Mouse (Mus musculus) skeletal muscle tissue, adult 2 months (tissue): ENCODE results near the gene Ahsg.

ENCODE experiments used
- DNase-seq: peaks from one replicate; pipeline ENCODE4 v3.0.0-alpha.2; 2012; ENCODE audit warnings: low read depth, low spot score

The Ahsg gene

GRCm38 (mm10) chr16:22890683-22891510 is at the start of gene Ahsg:
Ahsg (plus strand) TSS chr16:22891277.
- no peak for DNase-seq

DNA sequence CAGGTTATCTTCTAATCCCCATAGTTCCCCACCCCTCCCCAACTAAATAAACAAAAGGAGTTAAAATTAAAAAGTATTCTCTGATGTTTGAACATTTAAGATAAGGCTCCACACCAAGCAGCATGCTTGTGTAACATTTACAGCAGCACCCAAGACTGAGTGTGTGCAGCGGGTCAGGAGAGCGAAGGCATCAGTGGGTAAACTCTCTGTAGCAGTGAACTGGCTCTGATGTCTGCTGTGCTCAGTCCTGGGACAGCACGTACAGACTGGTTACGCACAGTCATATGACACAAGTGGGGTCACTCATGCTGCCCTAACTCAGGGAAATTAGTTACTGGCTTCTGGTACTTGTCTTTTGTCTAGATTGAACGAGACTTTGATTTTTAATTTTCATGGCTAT is 48.2 kb upstream of the Ahsg start:
- DNase-seq = no peak

- peak; percentile 42 for DNase-seq
Observed at GRCm38 (mm10) chr16:22844061-22844801, 46.8 kb upstream of the Ahsg start.

DNA sequence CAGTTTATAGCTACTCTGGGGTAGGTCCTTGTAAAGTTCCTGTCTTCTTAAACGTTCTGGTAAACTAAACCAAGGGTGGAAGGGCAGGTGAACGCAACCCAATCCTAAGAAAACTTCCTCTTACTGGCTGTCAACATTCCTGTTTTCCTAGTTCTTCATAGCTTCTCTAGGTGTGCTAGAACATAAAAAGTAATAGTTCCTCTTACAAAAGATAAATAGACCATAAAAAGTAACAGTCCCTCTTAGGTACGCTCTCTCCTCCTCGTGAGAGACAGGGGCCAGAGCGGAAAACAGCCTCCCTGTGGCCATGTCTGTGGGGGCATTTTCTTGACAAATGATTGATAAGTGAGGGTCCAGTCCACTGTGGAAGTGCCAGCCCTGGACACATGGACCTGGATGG is 46.2 kb upstream of the Ahsg start:
- DNase-seq = no peak

DNA sequence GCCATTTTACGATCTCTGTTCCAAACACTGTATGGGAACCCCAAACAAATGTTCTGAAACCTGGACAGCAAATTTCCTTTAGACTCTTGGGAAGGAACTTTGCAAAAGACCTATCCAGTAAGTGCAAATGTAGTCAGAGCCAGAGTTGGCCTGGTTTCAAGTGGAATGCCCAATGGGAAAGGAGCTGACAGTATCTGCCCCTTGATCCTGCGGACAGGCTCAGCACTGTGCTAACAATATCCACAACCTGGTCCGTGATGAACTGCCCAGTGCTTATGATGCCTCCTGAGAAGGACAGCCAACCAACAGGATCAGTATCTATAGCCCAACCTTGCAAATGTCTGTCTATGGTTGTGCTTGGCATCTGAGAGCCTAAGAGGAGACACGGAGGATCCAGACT is 45.6 kb upstream of the Ahsg start:
- DNase-seq = no peak

DNA sequence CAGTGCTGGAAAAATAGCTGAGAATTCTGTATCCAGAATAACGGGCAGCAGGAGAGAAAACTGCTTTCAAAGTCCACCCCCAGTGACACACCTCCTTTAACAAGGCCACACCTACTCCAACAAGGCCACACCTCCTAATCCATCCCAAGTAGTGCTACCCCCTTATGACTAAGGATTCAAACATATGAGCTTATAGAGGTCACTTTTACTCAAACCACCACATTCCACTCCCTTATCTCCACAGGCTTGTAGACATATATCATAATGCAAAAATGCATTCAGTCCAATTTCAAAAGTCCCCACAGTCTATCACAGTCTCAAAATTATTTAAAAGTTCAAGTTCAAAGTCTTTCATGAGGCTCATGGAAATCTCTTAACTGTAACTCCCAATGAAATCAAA is 43.4 kb upstream of the Ahsg start:
- no peak for DNase-seq

DNA sequence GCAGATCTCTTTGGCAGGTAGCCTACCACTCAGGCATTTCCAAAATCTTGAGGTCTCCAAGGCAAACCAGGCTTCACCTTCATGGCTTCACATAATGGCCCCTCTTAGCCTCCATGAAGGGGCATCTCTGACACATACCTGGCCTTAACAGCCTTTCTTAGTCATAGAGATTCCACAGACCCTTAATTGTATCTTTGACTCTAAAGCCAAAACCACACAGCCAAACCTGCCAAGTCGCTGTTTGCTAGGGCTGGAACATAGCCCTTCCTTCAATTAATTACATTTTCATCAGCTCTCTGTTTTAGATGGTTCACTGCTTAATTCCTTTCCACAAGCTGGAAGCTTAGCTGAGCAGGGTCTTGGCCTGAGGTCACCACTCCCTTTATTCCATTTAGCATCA is 42.7 kb upstream of the Ahsg start:
- DNase-seq = no peak

- DNase-seq = no peak
Observed at GRCm38 (mm10) chr16:22852709-22853108, 38.4 kb upstream of the Ahsg start.

GRCm38 (mm10) chr16:22856773-22857172 is 34.3 kb upstream of the Ahsg start:
- no peak for DNase-seq

DNA sequence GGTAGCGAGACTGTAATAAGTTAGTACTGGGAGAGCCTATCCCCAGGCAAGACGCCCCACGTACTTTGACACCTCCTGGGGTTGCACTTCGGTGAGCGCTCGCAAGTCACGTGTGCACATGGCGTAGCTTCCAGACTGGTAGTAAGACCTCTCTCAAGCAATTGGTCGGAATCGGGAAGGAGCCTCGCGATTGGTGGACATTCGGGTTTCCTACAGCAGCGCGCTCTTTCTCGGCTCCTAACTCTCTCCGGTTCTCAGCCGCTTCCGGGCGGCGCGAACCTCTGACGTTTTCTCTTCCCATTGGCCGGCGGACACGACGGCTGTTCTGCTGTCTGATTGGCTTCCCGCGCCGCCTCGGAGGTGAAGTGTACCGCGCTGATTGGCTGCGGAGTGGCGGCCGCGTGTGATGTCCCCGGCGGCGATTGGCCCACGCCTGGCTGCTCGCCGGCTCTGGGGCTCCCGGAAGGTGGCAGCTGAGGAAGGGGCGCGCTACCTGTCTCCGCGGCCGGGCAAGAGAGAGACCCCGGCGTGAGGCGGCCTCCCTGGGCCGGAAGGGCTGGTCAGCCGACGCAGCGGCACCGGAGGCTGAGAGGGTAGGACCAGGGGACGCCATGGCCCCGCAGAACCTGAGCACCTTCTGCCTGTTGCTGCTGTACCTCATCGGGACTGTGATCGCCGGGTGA is 33.5 kb upstream of the Ahsg start, which contains the start of the genes Tbccd1 and Dnajb11:
Gene Tbccd1, minus strand, starts transcription at position 239 of the 683 bp plus-strand sequence.
Gene Dnajb11, plus strand, starts transcription at position 415 of the 683 bp plus-strand sequence.
- DNase-seq = peak; percentile 99

DNA sequence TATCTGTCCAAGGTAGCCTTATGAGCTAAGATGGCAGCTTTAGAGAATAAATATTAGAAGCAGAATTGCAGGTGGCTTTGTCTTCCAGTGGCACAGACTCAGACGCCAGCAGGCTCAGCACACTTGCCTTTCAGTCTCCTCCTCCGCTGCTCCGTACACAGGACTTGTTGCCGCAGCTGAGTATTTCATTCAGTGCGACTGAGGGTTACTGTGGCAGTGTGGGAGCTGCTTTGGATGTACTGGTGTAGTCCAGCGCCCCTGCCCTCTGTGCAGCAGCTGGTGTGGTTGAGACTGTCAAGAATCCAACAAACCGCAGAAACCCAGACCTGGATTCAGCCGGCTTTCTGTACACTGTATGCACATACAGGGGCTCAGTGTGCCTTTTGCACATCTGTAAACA is 18.7 kb upstream of the Ahsg start:
- DNase-seq = no peak

DNA sequence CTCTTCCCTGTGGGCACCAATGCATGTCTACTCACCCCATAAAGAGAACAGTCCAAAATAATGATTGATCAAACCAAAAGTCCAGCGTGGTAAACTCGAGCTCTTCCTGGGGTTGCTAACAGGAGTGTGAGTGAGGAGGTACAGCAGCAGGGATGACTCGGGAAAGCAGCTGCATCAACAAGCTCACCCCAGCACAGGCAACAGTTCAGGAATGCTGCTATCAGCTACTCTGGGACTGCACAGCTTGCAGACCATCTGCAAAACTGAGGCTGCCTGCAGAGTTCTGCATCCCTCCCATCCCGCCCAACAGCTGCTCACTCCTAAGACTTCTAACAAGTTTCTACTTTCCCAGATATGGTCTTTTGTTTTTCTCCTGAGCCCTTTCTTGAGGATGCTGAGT is 17.7 kb upstream of the Ahsg start:
- DNase-seq = no peak

- no peak for DNase-seq
Observed at GRCm38 (mm10) chr16:22876218-22877043, 14.6 kb upstream of the Ahsg start.

DNA sequence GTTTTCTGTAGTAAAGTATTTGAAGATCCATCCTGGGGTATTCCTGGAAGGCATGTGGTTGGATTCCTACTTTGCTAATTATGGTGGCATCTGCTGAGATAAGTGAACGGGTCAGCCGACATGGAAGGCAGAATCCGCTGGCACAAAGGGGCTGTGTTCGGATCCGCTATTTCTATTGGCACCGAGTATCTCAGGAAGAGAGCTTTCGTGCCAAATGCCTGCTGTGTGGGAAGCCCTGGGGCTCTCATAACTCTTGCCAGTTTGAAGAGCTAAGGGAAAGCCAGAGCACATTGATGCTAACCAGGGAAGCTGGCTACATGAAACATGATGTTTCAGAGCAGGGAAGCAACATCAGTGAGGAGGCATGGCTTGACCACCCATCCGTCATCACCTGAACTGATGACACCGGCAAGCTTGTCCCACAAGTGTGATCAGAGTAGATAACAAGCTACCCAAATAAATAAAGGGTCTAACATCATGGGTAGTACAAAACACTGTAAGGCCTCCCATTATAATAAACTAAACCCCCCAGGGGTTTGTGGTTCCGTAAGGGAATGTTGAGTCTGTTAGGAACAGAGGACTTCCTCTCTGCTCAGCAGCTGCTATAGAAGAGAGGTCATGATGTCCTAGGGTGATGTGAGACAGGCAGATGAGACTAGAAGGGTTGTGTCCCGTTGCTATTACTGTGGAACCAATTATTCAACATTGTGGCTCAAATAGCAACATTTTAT is 13.3 kb upstream of the Ahsg start:
- DNase-seq = no peak

GRCm38 (mm10) chr16:22878716-22879115 is 12.4 kb upstream of the Ahsg start:
- no peak for DNase-seq

DNA sequence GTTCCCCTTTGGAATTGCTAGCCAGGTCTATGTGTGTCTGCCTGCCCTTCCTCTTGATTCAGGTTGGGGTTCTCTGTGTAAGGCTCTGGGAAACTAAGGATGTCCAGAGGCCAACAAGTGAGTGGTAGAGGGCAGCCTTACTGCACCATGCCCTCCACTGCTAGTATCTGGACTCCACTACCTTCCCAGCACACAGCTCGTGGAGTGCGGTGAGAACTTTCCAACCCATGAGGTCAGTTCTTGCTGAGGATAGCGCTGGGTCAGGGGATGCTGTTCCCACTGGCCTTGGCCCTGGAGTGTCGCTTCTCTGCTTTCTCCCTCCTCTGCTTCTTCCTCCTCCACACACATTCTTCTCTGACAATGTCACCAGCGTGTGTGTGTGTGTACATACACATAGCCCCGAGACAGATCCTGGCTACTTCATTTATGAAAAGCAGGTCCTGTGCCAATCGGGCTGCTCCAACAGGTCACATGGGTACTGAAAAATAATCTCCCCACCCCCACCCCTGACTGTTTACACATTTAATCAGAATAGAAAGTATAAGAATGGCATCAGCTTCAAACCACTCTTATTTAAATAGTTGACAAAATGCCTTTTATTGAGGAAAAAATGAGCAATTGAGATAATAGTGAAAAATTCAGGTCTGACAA is 11.0 kb upstream of the Ahsg start:
- DNase-seq = no peak

DNA sequence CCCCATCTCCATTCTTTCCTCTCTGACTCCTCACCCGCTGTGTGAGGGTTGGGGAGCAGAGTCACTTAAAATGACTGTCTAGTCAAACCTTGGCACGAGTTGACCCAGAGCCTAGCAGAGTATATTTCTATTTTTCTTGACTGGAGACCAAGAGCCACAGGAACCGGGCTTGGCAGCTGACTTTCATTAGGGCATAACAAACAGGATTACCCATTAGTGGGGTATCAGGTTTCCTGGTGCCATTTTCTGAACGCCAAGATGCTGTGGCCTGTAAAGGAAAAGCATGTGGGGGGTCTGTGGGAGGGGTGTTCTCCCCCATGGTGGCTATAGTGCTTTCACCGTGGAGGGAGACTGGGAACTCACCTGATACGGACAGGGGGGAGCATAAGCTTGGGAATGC is 10.2 kb upstream of the Ahsg start:
- DNase-seq = no peak

DNA sequence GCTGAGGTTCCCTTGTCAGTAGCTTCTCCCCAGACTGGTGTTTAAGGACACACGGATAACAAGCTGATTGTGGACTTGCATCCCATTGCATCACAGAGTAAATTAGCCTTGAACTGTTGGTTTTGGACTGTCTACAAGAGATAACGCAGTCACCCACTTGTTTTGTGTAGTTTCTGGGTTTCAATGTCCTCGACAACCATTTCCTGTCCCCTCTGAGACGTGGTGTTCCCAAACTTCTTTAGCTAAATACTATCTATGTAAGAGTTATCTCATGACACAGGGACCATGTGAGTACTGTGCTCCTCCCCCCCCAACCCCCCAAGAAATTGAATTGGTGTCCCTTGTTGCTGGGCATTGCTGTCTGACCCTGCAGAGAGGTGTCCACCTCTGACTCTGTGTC is 9.6 kb upstream of the Ahsg start:
- no peak for DNase-seq

- no peak for DNase-seq
Observed at GRCm38 (mm10) chr16:22883441-22883840, 7.6 kb upstream of the Ahsg start.

DNA sequence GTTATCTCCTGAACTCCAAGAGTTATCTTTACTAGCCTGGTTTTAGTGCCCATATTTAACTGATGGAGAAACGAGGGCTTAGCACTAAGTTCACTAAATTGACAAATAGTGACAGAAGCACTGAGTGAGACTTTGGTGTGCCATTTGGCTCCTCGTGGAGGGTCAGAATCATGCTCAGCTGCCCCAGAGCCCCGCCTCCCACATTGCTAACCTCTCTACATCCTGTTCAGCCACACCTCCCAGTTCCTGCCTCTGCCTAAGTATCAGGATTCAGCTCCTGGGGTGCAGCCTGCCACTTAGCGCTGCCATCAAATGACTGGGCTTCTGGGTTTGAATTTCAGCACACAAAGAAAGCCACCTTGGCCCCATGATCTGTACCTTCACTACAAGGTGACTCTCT is 5.7 kb upstream of the Ahsg start:
- no peak for DNase-seq
